Mouse (Mus musculus) heart, adult 2 months (tissue): ENCODE measurements around the gene Psmb11. TPM values are rescaled to one million over a fixed set of nuclear protein-coding genes. Genes with fewer than 3 reads are reported as not detected.
A peak's percentile ranks its signal among the peaks of the same experiment; 100 is the strongest.

Experiments
- DNase-seq, 2 experiments: peaks; one replicate each; pipeline ENCODE4 v3.0.0; 2021
- H3K27ac ChIP-seq: fragments of 200-600 bp; 2 replicates; pipeline ENCODE4 v1.8.1; 2022
- H3K27me3 ChIP-seq: fragments of 200-500 bp; 2 replicates; pipeline ENCODE4 v1.6.1; 2012; ENCODE audit warnings: mild to moderate bottlenecking, low read length, inconsistent platforms, mixed read lengths; ENCODE audit not compliant: control insufficient read depth, insufficient read depth
- H3K36me3 ChIP-seq: fragments of 200-500 bp; 2 replicates; pipeline ENCODE4 v1.6.1; 2012; ENCODE audit warnings: low read length, inconsistent platforms; ENCODE audit not compliant: control insufficient read depth, insufficient read depth
- H3K4me1 ChIP-seq: fragments of 200-500 bp; 2 replicates; pipeline ENCODE4 v1.6.1; 2011; ENCODE audit warnings: low read length; ENCODE audit not compliant: control insufficient read depth, insufficient read depth
- H3K4me3 ChIP-seq: fragments of 200-600 bp; 2 replicates; pipeline ENCODE4 v1.8.1; 2022
- H3K79me2 ChIP-seq: fragments of 200-500 bp; replicated peaks from 2 replicates; pipeline ENCODE4 v1.6.1; 2012; ENCODE audit warnings: mild to moderate bottlenecking, inconsistent platforms, low read length, moderate library complexity, mixed read lengths; ENCODE audit not compliant: control insufficient read depth, insufficient read depth
- H3K9ac ChIP-seq: fragments of 200-500 bp; 2 replicates; pipeline ENCODE4 v1.6.1; 2012; ENCODE audit warnings: low read depth, mild to moderate bottlenecking, control low read depth, inconsistent platforms, low read length, mixed read lengths
- CTCF ChIP-seq: fragments of 200-600 bp; IDR thresholded peaks from 2 replicates; pipeline ENCODE4 v1.8.1; 2022; ENCODE audit warnings: antibody characterized with exemption, mild to moderate bottlenecking, moderate library complexity
- EP300 ChIP-seq: fragments of 200-500 bp; IDR thresholded peaks from 2 replicates; pipeline ENCODE4 v1.6.1; 2011; ENCODE audit warnings: low read depth, low read length, control low read depth; ENCODE audit not compliant: insufficient read depth
- POLR2A ChIP-seq: fragments of 200-500 bp; IDR thresholded peaks from 2 replicates; pipeline ENCODE4 v1.6.1; 2011; ENCODE audit warnings: mild to moderate bottlenecking, low read depth, low read length, control low read depth; ENCODE audit not compliant: insufficient read depth
- WGBS: fragments of 180-500 bp; shearing (Covaris S2); methylation state at CpG from one replicate; pipeline ENCODE4 v1.1.7; 2018; 5-methylcytosine and 5-hydroxymethylcytosine counted together
- intact Hi-C: fragments of 180-260 bp; cut with DNase I; formaldehyde crosslinking; loops from one replicate; pipeline ENCODE4 v1.15.1; 2025
- polyA plus RNA-seq: library from polyadenylated mRNA; depleted of rRNA; stranded (reverse); fragments of >200 nt; gene quantifications from 2 replicates; pipeline ENCODE4 v1.2.3, GENCODE M21; 2012
- total RNA-seq, 2 experiments: library from RNA; stranded (reverse); gene quantifications; 2 replicates each; pipeline ENCODE4 v1.2.3; 2021

Gene Psmb11
- total and polyA plus RNA-seq, 3 experiments: not detected

- Histone ChIP-seq H3K27ac (no peak overlapping the region), H3K27me3 (no peaks in the 10 kb centered on the region), H3K36me3 (no peaks in the 10 kb centered on the region; the same call in none of the 2 replicates), H3K4me3 (no peak overlapping the region), H3K9ac (no peak overlapping the region), H3K4me1 (peaks cover 6% of the 10 kb centered on the region), H3K79me2 (no peaks in the 10 kb centered on the region; the same call in 1 of the 2 replicates)
- no peak for DNase-seq
- intact Hi-C loops: loop anchor here (2.0 to 5.0 kb wide), 2 partner anchors 36 to 49 kb away; partner anchors contain the start of genes 1700123O20Rik and Acin1
- whole genome bisulfite sequencing: 80% methylated on average over 4 of the region's 4 CpGs
- TF ChIP-seq EP300 (no peak), POLR2A (no peak), CTCF (no peak)
Observed at GRCm38 (mm10) chr14:54651556-54651955, 30.3 kb downstream of the Psmb11 start.

- Histone ChIP-seq H3K27me3 (no peaks in the 10 kb centered on the region), H3K79me2 (no peaks in the 10 kb centered on the region; the same call in 1 of the 2 replicates), H3K4me3 (peak overlapping the region; percentile 52), H3K9ac (no peak overlapping the region), H3K36me3 (no peaks in the 10 kb centered on the region; the same call in none of the 2 replicates), H3K4me1 (peaks cover 6% of the 10 kb centered on the region), H3K27ac (no peak overlapping the region; the same call in 1 of the 2 replicates)
- WGBS: 6% methylated on average over 7 of the region's 7 CpGs
- DNase-seq: no peak
- no peak for TF ChIP-seq EP300
- TF ChIP-seq POLR2A: no peak
- TF ChIP-seq CTCF: no peak
- intact Hi-C loops: loop anchor here (5.0 kb wide), 1 partner anchor 35 kb away; the partner anchor contains the start of genes 1700123O20Rik and Acin1
Observed at GRCm38 (mm10) chr14:54652787-54653186, 31.6 kb downstream of the Psmb11 start.

- TF ChIP-seq CTCF: no peak
- TF ChIP-seq POLR2A: peak; percentile 73
- TF ChIP-seq EP300: 0 out of 2 replicates have a peak, but pooled peaks have one; percentile 9
- peak overlapping the region; percentile 71 for H3K9ac ChIP-seq
- H3K4me3 ChIP-seq: peak overlapping the region; percentile 52
- H3K79me2 ChIP-seq: no peaks in the 10 kb centered on the region; the same call in 1 of the 2 replicates
- H3K27me3 ChIP-seq: no peaks in the 10 kb centered on the region
- intact Hi-C loops: loop anchor here (5.0 kb wide), 1 partner anchor 34 kb away; the partner anchor contains the start of genes 1700123O20Rik and Acin1
- 0% methylated on average over 12 of the region's 12 CpGs for WGBS
- peaks cover 6% of the 10 kb centered on the region for H3K4me1 ChIP-seq
- peak; percentile 83 to 89 for DNase-seq
- no peaks in the 10 kb centered on the region; the same call in none of the 2 replicates for H3K36me3 ChIP-seq
- H3K27ac ChIP-seq: peak overlapping the region; percentile 46
Observed at GRCm38 (mm10) chr14:54653496-54653895, 32.3 kb downstream of the Psmb11 start.

- WGBS: 75% methylated on average over 2 of the region's 2 CpGs
- Histone ChIP-seq H3K79me2 (no peaks in the 10 kb centered on the region), H3K9ac (no peak overlapping the region), H3K4me3 (no peak overlapping the region), H3K4me1 (no peaks in the 10 kb centered on the region), H3K36me3 (no peaks in the 10 kb centered on the region; the same call in none of the 2 replicates), H3K27ac (no peak overlapping the region), H3K27me3 (no peaks in the 10 kb centered on the region)
- DNase-seq: no peak
- intact Hi-C loops: loop anchor here (2.0 kb wide), 1 partner anchor 41 kb away; no protein-coding TSS in a partner anchor
- no peak for TF ChIP-seq POLR2A
- peak; percentile 67 for TF ChIP-seq CTCF
- no peak for TF ChIP-seq EP300
Observed at GRCm38 (mm10) chr14:54660009-54660408, 38.8 kb downstream of the Psmb11 start.

- WGBS: 86% methylated on average over 10 of the region's 10 CpGs
- Histone ChIP-seq H3K27me3 (no peaks in the 10 kb centered on the region), H3K4me1 (no peaks in the 10 kb centered on the region), H3K79me2 (no peaks in the 10 kb centered on the region), H3K36me3 (no peaks in the 10 kb centered on the region; the same call in none of the 2 replicates), H3K9ac (no peak overlapping the region), H3K27ac (no peak overlapping the region), H3K4me3 (no peak overlapping the region)
- intact Hi-C loops: no loop called here
- no peak for DNase-seq
- TF ChIP-seq EP300: no peak
- no peak for TF ChIP-seq CTCF
- no peak for TF ChIP-seq POLR2A
Observed at GRCm38 (mm10) chr14:54664477-54665222, 43.4 kb downstream of the Psmb11 start.

- peak; percentile 89 for TF ChIP-seq CTCF
- TF ChIP-seq POLR2A: no peak
- Histone ChIP-seq H3K4me1 (no peaks in the 10 kb centered on the region), H3K27ac (no peak overlapping the region), H3K79me2 (no peaks in the 10 kb centered on the region), H3K36me3 (peaks cover 5% of the 10 kb centered on the region), H3K27me3 (no peaks in the 10 kb centered on the region), H3K4me3 (no peak overlapping the region), H3K9ac (no peak overlapping the region)
- WGBS: 67% methylated on average over 4 of the region's 4 CpGs
- intact Hi-C loops: loop anchor here (1.0 kb wide), 1 partner anchor 32 kb away; no protein-coding TSS in a partner anchor
- DNase-seq: peak; percentile 39 to 63
Observed at GRCm38 (mm10) chr14:54669381-54669780, 48.1 kb downstream of the Psmb11 start.
